Mouse (Mus musculus) neural tube, embryonic 11.5 days (tissue): ENCODE measurements around the gene Btg2. TPM values are rescaled to one million over a fixed set of nuclear protein-coding genes. Genes with fewer than 3 reads are reported as not detected.

ENCODE experiments used
- ATAC-seq: fragments of 200-750 bp; cut with Nextera tagmentation; 2 replicates; pipeline ENCODE4 v1.8.0; 2017; ENCODE audit warnings: moderate number of reproducible peaks, mild to moderate bottlenecking, moderate TSS enrichment, moderate library complexity; ENCODE audit not compliant: insufficient read depth, low FRiP score, low TSS enrichment
- DNase-seq: peaks from one replicate; pipeline ENCODE4 v3.0.0-alpha.2; 2015; ENCODE audit warnings: low spot score
- H3K27ac ChIP-seq: fragments of 300-500 bp; sonication (generic); 2 replicates; pipeline ENCODE4 v1.5.1; 2014; ENCODE audit warnings: low read depth, mild to moderate bottlenecking, low read length
- H3K27me3 ChIP-seq: fragments of 300-500 bp; sonication (generic); 2 replicates; pipeline ENCODE4 v1.6.1; 2014; ENCODE audit warnings: mild to moderate bottlenecking, low read length, mixed read lengths; ENCODE audit not compliant: control insufficient read depth, insufficient read depth
- H3K36me3 ChIP-seq: fragments of 300-500 bp; sonication (generic); 2 replicates; pipeline ENCODE4 v1.6.1; 2014; ENCODE audit warnings: mild to moderate bottlenecking, low read length, moderate library complexity, mixed read lengths; ENCODE audit not compliant: control insufficient read depth, insufficient read depth
- H3K4me1 ChIP-seq: fragments of 300-500 bp; sonication (generic); 2 replicates; pipeline ENCODE4 v1.6.1; 2014; ENCODE audit warnings: low read length, mixed read lengths; ENCODE audit not compliant: control insufficient read depth, insufficient read depth
- H3K4me2 ChIP-seq: fragments of 300-500 bp; sonication (generic); 2 replicates; pipeline ENCODE4 v1.6.1; 2014; ENCODE audit warnings: low read depth, mild to moderate bottlenecking, moderate library complexity
- H3K4me3 ChIP-seq: fragments of 300-500 bp; sonication (generic); 2 replicates; pipeline ENCODE4 v1.5.1; 2014; ENCODE audit warnings: low read depth, low read length
- H3K9ac ChIP-seq: fragments of 300-500 bp; sonication (generic); 2 replicates; pipeline ENCODE4 v1.6.1; 2014; ENCODE audit warnings: mild to moderate bottlenecking, low read length
- H3K9me3 ChIP-seq: fragments of 300-500 bp; sonication (generic); 2 replicates; pipeline ENCODE4 v1.6.1; 2016; ENCODE audit warnings: low read length; ENCODE audit not compliant: control insufficient read depth
- WGBS: fragments of 180-500 bp; shearing (Covaris S2); extraction: QIAGEN DNeasy Blood & Tissue Kit; methylation state at CpG from one replicate; pipeline ENCODE4 v1.1.7; 2014; 5-methylcytosine and 5-hydroxymethylcytosine counted together
- polyA plus RNA-seq: library from polyadenylated mRNA; unstranded; fragments of >200 nt; fragmentation: Nextera tagmentation; extraction: Ambion mirVana; gene quantifications from 2 replicates; pipeline ENCODE4 v1.2.1, GENCODE M21; 2014

Gene Btg2
- polyA plus RNA-seq, 1 experiment from 2014 or later, result 110 TPM

DNA sequence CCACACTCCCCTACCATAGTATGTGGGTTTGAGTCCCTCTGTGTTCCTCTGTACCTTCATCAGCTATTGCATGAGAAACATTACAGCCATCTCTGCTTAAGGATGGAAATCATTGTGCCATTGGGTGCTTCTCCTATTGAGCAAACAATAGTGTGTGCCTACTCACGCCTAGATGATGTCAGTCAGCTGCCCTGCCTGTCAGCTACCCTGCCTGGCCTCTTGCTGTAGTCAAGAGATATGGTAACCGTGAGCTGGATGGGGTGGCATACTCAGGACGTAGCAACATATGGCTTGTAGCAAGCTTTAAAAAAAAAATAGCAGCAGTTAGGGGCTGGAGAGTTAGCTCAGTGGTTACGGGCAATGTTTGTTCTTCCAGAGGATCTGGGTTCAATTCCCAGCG is 31.5 kb upstream of the Btg2 start:
- ATAC-seq (no peak), DNase-seq (no peak)
- no peak overlapping the region for H3K4me2 ChIP-seq
- H3K9me3 ChIP-seq, result no peaks in the 10 kb centered on the region
- no peak overlapping the region for H3K4me3 ChIP-seq
- 90% methylated on average over 5 of the region's 5 CpGs for WGBS
- no peak overlapping the region for H3K27ac ChIP-seq
- no peak overlapping the region for H3K9ac ChIP-seq
- H3K36me3 ChIP-seq, result no peaks in the 10 kb centered on the region
- H3K4me1 ChIP-seq, result no peaks in the 10 kb centered on the region; the same call in 1 of the 2 replicates
- no peaks in the 10 kb centered on the region for H3K27me3 ChIP-seq

DNA sequence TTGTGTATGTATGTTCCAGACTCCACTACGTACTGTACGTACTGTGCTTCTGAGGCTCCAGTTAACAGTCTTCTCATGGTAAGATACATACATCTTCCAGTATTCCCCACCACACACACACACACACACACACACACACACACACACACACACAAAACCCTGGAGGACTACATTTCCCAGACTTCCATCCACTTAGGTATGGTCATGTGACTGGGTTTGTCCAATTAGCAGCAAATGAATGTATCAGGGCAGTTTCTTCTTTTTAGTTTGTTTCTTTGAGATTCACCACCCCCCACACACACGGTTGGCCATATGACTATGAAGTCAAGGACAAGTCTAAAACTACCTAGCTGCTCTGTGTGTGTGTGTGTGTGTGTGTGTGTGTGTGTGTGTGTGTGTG is 31.1 kb upstream of the Btg2 start:
- no peaks in the 10 kb centered on the region for H3K36me3 ChIP-seq
- DNase-seq (no peak), ATAC-seq (no peak)
- WGBS, result 89% methylated on average over 3 of the region's 3 CpGs
- H3K4me3 ChIP-seq, result no peak overlapping the region
- no peak overlapping the region for H3K4me2 ChIP-seq
- no peaks in the 10 kb centered on the region for H3K9me3 ChIP-seq
- no peaks in the 10 kb centered on the region for H3K27me3 ChIP-seq
- H3K9ac ChIP-seq, result no peak overlapping the region
- no peak overlapping the region for H3K27ac ChIP-seq
- H3K4me1 ChIP-seq, result no peaks in the 10 kb centered on the region

DNA sequence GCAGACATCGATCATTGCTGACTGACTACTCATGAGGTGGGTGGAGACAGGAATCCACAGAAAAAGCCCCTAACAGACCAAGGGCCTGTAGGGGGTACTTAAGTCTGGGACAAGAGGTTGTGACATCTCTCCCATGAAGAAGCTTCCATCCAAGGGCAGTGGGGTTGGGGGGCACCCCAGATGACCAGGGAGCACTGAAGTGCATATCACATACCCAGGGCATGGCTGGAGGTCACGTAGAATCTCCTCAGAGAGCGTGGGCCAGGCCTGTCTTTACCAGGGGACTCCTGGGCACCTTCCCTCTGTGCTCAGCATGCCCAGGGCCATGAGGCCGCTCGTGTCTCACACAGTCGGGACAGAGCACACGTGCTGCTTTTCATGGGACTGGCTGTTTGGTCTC is 28.9 kb upstream of the Btg2 start:
- Histone ChIP-seq H3K4me3 (no peak overlapping the region), H3K9ac (no peak overlapping the region), H3K4me1 (no peaks in the 10 kb centered on the region), H3K36me3 (no peaks in the 10 kb centered on the region), H3K4me2 (no peak overlapping the region), H3K27me3 (no peaks in the 10 kb centered on the region), H3K9me3 (no peaks in the 10 kb centered on the region), H3K27ac (no peak overlapping the region)
- ATAC-seq, result no peak
- WGBS, result 89% methylated on average over 7 of the region's 7 CpGs
- DNase-seq, result no peak

DNA sequence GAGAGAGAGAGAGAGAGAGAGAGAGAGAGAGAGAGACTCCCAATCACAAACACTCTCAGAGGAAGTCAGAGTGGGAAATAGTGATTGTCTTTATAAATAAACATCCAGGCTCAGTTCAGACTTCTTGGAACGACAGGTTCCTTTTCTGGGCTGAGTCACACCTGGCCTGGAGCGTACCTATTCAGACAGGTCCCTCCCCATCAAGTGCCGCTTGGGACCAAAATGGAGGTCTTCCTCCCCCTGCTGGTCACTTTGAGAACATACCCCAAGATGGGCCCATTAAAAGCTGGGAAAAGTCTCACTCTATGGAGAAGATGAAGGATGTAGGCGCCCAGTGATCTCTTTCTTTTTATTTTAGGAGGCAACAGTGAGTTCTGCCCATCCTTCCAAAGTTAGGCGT is 27.8 kb upstream of the Btg2 start:
- WGBS, result 10% methylated on average over 5 of the region's 5 CpGs
- Histone ChIP-seq H3K36me3 (no peaks in the 10 kb centered on the region), H3K4me2 (no peak overlapping the region), H3K4me3 (no peak overlapping the region), H3K9me3 (no peaks in the 10 kb centered on the region), H3K27ac (no peak overlapping the region), H3K27me3 (no peaks in the 10 kb centered on the region), H3K9ac (no peak overlapping the region), H3K4me1 (no peaks in the 10 kb centered on the region)
- DNase-seq (peak; percentile 62), ATAC-seq (no peak)

DNA sequence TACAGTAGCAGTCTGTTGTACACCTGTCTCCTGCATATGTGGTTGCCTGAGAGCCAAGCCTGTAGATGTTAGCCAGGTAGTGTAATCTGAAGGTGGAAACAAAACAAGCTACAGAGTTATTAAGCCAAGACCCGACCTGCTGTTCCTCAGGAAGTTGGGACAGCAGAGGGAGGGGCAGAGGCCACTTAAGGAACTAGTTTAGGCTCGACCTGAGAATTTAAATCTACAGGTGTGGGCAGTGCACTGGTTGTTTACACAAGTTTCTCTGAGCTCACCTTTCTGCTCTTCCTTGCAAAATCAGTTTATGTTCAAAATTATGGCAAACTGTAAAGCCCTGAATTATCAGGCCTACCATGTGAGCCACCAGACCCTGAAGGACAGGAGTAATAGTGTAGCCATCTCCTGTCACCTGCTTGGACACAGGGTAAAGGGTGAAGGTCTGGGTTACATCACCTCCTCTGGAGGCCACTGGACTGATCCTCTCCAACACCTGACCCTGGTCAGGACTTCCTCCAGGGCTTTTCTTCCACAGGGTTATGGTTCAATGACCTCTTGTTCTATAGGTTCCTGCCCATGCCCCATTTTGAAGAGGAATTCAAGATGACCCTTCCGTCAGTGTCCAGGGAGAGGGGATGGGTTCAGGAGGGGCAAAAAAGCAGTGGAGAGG is 27.0 kb upstream of the Btg2 start:
- 54% methylated on average over 3 of the region's 3 CpGs for WGBS
- DNase-seq (no peak), ATAC-seq (no peak)
- Histone ChIP-seq H3K9me3 (no peaks in the 10 kb centered on the region), H3K9ac (no peak overlapping the region), H3K36me3 (no peaks in the 10 kb centered on the region), H3K27me3 (no peaks in the 10 kb centered on the region), H3K4me1 (no peaks in the 10 kb centered on the region), H3K27ac (no peak overlapping the region), H3K4me2 (no peak overlapping the region), H3K4me3 (no peak overlapping the region)

DNA sequence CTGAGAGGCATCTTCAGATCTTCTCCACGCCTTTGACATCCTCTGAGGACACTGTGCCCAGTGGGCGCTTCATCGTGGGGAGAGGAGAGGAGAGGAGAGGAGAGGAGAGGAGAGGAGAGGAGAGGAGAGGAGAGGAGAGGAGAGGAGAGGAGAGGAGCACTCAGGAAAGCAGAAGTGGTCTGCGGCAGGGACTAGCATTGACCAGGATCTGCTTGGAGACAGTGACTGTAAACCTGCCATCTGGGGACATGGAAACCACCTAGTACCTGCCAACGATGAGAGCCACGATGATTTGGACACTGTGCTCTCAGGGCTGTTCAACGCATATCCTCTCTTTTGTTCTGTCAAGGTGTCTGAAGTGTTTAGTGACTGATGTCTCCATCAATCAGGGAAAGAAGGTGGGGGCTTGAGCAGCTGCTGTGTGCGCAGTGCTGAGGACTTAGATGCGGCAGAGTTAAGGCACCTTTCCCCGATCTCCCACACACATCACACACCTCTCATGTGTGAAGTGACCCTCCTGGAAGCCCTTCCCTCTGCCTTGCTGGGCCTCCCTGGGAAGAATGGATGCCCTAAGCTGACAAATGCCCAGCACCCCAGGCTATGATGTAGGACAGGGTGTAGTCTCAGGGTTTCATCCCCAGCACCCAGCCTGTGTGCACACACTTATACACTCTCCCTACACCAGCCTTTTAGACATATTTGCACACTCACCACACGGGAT is 26.3 kb upstream of the Btg2 start:
- no peak overlapping the region for H3K4me2 ChIP-seq
- H3K27ac ChIP-seq, result no peak overlapping the region
- H3K36me3 ChIP-seq, result no peaks in the 10 kb centered on the region
- no peak overlapping the region for H3K9ac ChIP-seq
- ATAC-seq, result no peak
- WGBS, result 77% methylated on average over 9 of the region's 11 CpGs
- H3K4me3 ChIP-seq, result no peak overlapping the region
- no peaks in the 10 kb centered on the region for H3K9me3 ChIP-seq
- DNase-seq, result no peak
- no peaks in the 10 kb centered on the region for H3K4me1 ChIP-seq
- H3K27me3 ChIP-seq, result no peaks in the 10 kb centered on the region

DNA sequence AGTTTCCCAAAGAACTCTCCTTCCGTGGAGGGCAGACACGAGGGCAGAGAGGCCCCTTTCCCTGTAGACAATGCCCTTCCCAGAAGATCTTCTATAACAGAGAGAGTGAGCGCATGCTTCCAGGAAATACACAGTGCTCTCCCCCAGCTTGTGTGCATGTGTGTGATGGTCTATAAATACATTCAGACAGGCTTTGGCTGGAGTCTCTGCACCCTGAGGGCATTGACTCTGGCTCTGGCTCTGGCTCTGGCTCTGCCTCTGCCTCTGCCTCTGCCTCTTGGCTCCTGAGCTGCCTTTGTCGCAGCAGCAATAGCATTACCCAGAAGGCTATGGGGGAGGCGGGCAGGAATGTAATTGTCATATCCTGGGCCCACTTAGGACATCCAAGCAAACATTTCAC is 24.9 kb upstream of the Btg2 start:
- DNase-seq, result no peak
- Histone ChIP-seq H3K4me2 (no peak overlapping the region), H3K27ac (no peak overlapping the region), H3K9me3 (no peaks in the 10 kb centered on the region), H3K4me1 (peaks cover 5% of the 10 kb centered on the region), H3K36me3 (no peaks in the 10 kb centered on the region), H3K27me3 (no peaks in the 10 kb centered on the region), H3K9ac (no peak overlapping the region), H3K4me3 (no peak overlapping the region)
- no peak for ATAC-seq
- WGBS, result 76% methylated on average over 5 of the region's 5 CpGs

DNA sequence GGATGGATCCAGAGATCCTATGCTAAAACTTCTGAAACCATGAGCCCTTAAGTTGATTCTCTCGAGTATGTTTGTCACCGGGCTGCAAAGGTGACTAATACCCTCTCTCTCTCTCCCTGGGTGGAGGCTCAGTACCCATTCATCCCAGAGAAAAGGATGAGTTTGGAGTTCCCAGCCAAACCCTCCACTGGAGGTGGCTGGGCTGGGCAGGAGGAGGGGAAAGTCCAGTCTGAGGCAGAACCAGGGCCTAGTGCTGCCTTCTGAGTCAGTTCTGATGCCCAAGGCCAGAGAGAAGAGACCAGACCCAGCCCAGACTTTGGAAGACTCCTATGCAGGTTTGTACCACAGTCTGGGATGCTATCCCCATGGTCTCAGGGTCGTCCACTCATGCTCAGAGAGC is 22.7 kb upstream of the Btg2 start:
- DNase-seq, result no peak
- Histone ChIP-seq H3K4me2 (no peak overlapping the region), H3K9ac (no peak overlapping the region), H3K9me3 (no peaks in the 10 kb centered on the region), H3K4me3 (no peak overlapping the region), H3K4me1 (peaks cover 10% of the 10 kb centered on the region), H3K27me3 (no peaks in the 10 kb centered on the region), H3K36me3 (no peaks in the 10 kb centered on the region), H3K27ac (no peak overlapping the region)
- ATAC-seq, result no peak
- 68% methylated on average over 3 of the region's 3 CpGs for WGBS

DNA sequence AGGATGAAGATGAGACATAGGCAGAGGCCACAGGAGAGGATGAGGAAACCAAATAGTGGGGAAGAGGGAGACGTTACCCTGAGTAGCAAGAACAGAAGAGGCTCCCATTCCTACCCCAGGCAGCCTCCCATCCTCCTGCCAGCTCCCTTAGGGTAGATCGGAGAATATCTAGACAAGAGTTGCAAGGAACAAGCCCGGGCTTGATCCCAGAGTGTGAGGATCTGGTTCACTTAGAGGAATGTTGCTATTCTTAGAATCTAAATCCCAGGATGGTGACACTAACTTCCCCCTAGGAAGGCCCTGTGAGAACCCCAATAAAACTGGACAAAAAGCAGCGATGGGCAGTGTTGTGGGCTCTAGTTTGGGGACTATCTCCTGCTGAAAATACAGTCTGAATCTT is 22.0 kb upstream of the Btg2 start:
- Histone ChIP-seq H3K4me2 (no peak overlapping the region), H3K27me3 (no peaks in the 10 kb centered on the region), H3K27ac (no peak overlapping the region), H3K4me3 (no peak overlapping the region), H3K9me3 (no peaks in the 10 kb centered on the region), H3K4me1 (peaks cover 10% of the 10 kb centered on the region), H3K9ac (no peak overlapping the region), H3K36me3 (no peaks in the 10 kb centered on the region)
- ATAC-seq (no peak), DNase-seq (no peak)
- WGBS, result 81% methylated on average over 4 of the region's 4 CpGs
